Mouse (Mus musculus) embryonic stem cell, embryonic (primary cell): ENCODE measurements around the gene Polr2c.

ENCODE experiments used
- CTCF ChIA-PET, 4 experiments: fragments of 300-600 bp in 2 of 4; fragments of 350-600 bp in 2 of 4; sonication (Branson Sonifier 250); formaldehyde crosslinking; loops; one replicate each; lab custom pipeline; 2022; ENCODE audit warnings: inconsistent platforms in 2 of 4; lab: Charles Lee
- POLR2A ChIA-PET, 4 experiments: fragments of 300-600 bp in 2 of 4; fragments of 350-600 bp in 2 of 4; sonication (Branson Sonifier 250); formaldehyde crosslinking; loops; one replicate each; lab custom pipeline; 2022; ENCODE audit warnings: antibody characterized with exemption in 4 of 4, inconsistent platforms in 1 of 4; lab: Charles Lee

Gene Polr2c

DNA sequence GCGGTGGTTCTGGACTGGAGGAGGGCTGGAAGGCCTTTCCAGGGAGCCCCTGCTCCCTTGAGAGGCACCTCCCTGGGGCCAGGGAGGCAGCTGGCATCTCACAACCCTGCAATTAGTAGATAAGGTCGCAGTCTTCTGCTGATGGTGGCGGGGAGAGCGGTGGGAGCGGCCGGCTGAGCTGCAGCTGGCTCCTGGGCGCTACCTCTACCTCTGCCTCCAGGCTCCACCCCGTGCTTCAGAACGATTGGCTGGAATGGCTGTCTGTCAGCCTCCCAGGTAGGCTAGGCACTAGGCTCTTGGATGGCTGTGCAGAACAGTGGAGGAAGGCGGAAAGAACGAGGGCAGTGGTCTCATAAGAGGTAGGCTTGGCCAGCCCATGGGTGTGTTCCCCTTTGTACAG, 42.0 kb downstream of the Polr2c start:
- POLR2A ChIA-PET = interaction anchor here in 3 of 4 experiments (0.6 to 2.8 kb wide), 18 partner anchors 9 to 1006 kb away, joined by 3 to 12 read pairs (median 4); partner anchors contain the start of genes Dok4 (in 2 of the 3) and Cx3cl1 (in 1 of the 3)
- CTCF ChIA-PET = interaction anchor here in 3 of 4 experiments (0.6 to 2.4 kb wide), 13 partner anchors 9 to 85 kb away, joined by 3 to 9 read pairs (median 4); partner anchors contain the start of genes Adgrg5 (in 1 of the 3) and Dok4 (in 1 of the 3)

DNA sequence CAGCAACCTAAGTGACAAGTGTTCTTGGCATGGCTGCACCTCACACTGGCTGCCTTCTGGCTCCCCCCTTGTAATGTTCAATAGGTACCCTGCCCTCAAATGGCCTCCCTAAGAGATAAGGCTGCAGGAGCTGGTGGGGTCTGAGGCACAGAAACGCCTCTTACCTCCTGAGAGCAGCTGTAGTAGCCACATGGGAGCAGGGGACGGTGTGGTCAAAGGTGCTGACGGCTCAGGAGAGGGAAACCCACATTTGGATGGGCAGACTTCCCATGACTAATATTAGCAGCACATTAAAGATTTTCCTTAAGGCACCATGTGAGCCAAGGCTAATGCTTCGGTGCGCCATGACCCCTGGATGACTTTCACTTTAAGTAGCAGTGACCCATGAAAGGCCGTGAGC, 43.4 kb downstream of the Polr2c start:
- CTCF ChIA-PET = interaction anchor here in 3 of 4 experiments (0.7 to 2.4 kb wide), 7 partner anchors 12 to 323 kb away, joined by 3 to 10 read pairs (median 6); partner anchors contain the start of genes Adgrg5 (in 1 of the 3) and Dok4 (in 1 of the 3)
- POLR2A ChIA-PET = interaction anchor here in 1 of 4 experiments (0.9 to 2.3 kb wide), 3 partner anchors 25 to 60 kb away, joined by 3 to 7 read pairs (median 4); partner anchors contain the start of gene Dok4

DNA sequence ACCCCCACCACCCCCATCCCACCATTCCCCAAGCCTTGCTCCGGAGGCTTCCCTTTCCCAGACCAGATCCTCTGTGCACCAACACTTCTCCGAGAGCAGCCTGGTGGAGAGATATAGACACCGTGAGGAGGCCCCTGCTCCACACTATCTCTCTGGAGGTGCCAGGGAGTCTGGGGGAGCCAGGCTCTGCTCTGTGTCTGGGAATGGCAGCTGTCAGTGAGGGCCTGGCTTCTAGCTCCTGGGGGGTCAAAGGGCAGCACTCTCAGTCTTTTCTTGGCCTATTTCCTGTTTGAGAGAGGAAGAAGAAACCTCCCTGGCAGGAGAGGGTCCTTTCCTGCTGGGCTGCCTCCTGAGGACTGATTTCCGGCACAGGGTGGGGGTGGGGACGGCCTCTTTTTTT, 43.8 kb downstream of the Polr2c start:
- POLR2A ChIA-PET = interaction anchor here in 2 of 4 experiments (0.8 to 2.3 kb wide), 7 partner anchors 12 to 60 kb away, joined by 3 to 7 read pairs (median 4); partner anchors contain the start of genes Ccdc102a (in 1 of the 2) and Dok4 (in 1 of the 2)
- CTCF ChIA-PET = interaction anchor here in 2 of 4 experiments (0.7 to 1.3 kb wide), 4 partner anchors 16 to 323 kb away, joined by 3 to 10 read pairs (median 8); no protein-coding TSS in a partner anchor

DNA sequence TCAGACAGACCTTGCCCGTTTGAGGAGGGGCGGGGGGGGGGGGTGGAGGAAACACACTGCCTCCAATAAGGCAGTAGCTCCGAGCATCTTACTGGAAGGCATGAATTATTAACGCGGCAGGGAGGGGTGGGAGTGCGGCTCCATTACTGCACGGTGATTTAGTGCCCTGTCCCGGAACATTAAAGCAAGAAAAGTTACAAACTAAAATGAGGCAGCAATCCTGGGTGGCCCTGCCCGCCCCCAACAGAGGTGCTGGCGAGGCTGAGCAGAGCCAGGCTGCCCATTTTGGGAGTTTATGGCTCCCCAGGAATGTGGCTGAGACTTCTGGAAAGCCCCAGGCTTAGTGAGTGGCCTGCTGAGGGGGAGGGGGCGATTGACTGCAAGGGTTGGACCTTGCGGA, 46.5 kb downstream of the Polr2c start:
- POLR2A ChIA-PET = interaction anchor here (0.7 to 2.5 kb wide), 7 partner anchors 9 to 1033 kb away, joined by 3 to 9 read pairs (median 3); partner anchors contain the start of gene Dok4 (in 2 of the 4)
- CTCF ChIA-PET = interaction anchor here in 3 of 4 experiments (0.7 to 1.9 kb wide), 5 partner anchors 9 to 89 kb away, joined by 3 to 7 read pairs (median 4); partner anchors contain the start of gene Dok4 (in 1 of the 3)

DNA sequence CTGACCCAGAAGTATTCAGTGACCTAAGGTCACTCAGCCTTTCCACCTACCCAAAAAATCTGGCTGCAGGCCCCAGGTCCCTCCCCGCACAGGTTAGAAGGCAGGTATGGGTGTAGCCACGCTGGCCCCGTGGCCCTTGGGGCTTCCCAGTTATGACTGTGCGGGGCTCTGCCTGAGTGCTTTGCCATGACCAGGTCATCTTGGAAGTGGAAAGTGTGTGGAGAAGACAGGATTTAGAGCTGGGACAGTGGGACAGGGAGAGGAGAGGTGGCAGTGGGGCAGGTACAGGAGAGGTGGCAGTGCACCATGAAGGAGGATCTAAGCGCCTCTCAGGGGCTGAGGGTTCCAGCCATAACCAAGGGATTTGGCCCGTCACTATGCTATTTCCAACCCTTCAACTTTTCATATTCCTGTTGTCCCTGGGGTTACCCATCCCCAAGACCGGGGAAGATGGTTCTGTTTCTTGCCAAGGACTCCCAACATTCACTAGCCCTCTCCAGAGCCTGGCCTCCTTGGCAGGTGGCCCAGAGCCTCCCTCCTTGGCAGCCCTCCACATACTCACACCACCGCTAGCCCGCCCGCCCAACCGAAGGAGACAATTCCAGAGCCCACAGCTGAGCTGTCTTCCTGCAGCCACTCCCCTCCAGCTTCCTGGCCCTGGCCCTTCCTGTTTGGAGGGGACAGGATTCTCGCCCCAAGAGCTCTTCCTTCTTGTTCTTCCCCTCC, 47.4 kb downstream of the Polr2c start:
- ChIA-PET POLR2A (interaction anchor here (0.6 to 2.5 kb wide), 7 partner anchors 8 to 205 kb away, joined by 3 to 9 read pairs (median 5); partner anchors contain the start of gene Dok4 (in 1 of the 4)), CTCF (interaction anchor here in 2 of 4 experiments (0.6 to 1.9 kb wide), 5 partner anchors 8 to 28 kb away, joined by 3 to 7 read pairs (median 4); partner anchors contain the start of gene Dok4 (in 1 of the 2))

DNA sequence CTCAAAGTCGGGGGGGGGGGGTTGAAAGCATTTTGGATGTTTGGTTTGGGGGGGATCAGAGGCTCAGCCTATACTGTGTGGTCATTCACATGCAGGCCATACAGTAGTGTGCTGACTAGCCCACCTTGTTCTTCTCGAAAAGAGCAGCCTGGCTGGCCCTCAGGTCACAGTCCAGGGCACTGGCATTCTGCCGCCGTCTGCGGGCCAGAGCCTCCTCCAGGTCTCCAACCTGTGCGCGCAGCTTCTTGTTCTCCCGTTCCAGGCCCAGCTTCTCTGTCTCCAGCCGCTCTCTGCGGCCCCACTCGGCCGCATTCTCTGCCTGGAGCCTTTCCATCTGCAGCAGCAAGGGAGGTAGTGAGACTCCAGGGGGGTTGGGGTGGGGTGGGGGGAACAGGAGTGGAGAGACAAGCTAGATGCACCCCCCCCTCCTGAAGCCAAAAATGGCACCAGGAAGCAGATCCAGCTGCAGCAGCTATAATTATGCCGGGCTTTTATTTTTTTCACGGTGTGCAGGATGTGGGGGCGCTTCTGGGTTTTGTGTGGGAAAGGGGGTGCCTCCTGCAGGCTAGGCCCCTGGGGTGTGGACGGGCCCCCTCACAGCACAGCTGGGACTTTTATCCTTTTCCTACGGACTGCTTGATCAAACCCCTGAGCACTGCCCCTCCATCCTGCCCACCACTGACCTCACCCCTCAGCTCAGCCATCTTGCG, 50.5 kb downstream of the Polr2c start:
- POLR2A ChIA-PET = interaction anchor here in 3 of 4 experiments (0.5 to 1.6 kb wide), 5 partner anchors 9 to 68 kb away, joined by 3 to 6 read pairs (median 4); no protein-coding TSS in a partner anchor

DNA sequence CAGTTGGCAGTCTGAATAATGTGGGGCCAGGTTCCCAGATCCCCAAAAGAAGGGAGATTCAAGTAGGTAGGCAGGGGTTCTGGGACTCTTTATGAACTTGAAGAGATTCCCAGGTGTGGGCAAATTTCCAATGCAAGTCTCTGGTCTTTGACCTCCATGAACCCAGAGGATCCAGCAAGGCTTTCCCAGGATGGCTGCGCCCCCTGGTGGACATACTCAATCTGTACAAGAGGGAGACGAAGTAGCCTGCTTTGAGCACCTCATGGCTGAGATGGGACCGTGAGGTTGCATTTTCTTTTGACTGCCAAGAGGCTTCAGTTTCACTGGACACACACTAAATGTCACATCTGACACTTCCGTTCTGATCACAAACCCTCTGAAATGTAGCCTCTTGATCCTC, 51.6 kb downstream of the Polr2c start:
- POLR2A ChIA-PET = interaction anchor here in 2 of 4 experiments (0.5 to 1.6 kb wide), 5 partner anchors 10 to 43 kb away, joined by 3 to 6 read pairs (median 4); no protein-coding TSS in a partner anchor
- CTCF ChIA-PET = interaction anchor here (0.6 to 1.6 kb wide), 10 partner anchors 8 to 453 kb away, joined by 3 to 7 read pairs (median 4); partner anchors contain the start of genes Ciapin1 (in 1 of the 4), Coq9 (in 1 of the 4) and Dok4 (in 1 of the 4)

More for the DNA sequence above, 50.5 kb downstream of the Polr2c start:
- CTCF ChIA-PET = interaction anchor here (0.6 to 1.6 kb wide), 26 partner anchors 8 to 426 kb away, joined by 3 to 14 read pairs (median 4); partner anchors contain the start of genes Dok4 (in 2 of the 4), Ccdc102a (in 1 of the 4), Ciapin1 (in 1 of the 4) and Coq9 (in 1 of the 4)

DNA sequence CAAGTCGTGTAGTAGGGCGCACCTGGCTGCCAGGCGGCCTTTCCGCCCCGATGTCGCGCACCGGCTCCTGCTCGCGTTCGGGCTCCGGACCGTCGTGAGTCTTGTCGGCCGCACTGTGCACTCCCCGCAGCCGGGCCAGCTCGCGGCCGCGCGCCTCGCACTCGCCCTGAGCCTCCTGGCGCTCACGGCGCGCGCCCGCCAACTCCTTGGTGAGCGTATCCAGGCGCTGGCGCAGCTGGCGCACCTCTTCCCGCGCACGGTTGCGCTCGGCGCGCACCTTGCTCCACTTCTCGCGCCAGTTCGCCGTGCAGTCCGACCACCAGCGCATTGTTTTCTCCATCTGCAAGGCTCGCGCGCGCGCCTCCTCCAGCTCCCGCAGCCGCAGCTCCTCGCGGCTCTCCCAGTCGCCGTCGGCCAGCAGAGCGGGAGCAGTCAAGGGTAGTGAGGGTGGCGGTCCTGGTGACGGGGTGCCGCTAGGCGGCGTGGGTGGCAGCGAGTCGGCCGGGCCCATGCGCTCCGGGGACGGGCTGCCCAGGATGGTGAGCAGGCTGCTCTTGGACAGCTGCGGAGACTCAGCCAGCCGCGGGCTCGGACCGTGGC, 55.9 kb downstream of the Polr2c start:
- ChIA-PET CTCF (interaction anchor here (0.5 to 2.9 kb wide), 36 partner anchors 9 to 418 kb away, joined by 3 to 12 read pairs (median 4); partner anchors contain the start of genes Adgrg5 (in 2 of the 4), Dok4 (in 2 of the 4), Usb1 (in 1 of the 4) and Zfp319 (in 1 of the 4)), POLR2A (interaction anchor here (0.5 to 2.1 kb wide), 24 partner anchors 9 to 263 kb away, joined by 3 to 13 read pairs (median 5); partner anchors contain the start of genes Cx3cl1 (in 2 of the 4), Adgrg5 (in 1 of the 4) and Dok4 (in 1 of the 4))

DNA sequence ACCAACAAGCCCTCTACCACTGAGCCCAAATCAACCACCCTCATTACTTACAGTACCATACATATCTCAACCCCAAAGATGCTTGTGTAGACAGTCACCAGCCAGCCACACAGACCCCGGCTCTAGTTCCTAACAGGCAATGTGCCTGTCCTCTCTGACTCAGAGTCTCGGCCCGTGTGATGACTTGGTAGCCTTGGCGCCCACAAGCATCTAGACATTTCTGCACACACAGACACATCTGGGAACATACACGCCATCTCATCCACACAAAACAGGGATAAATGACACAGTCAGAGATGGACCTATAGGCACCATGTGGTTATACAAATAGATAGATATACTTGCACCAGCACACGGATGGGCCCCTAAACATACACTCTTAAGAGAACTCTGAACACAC, 57.0 kb downstream of the Polr2c start:
- ChIA-PET CTCF (no interaction called here), POLR2A (no interaction called here)

DNA sequence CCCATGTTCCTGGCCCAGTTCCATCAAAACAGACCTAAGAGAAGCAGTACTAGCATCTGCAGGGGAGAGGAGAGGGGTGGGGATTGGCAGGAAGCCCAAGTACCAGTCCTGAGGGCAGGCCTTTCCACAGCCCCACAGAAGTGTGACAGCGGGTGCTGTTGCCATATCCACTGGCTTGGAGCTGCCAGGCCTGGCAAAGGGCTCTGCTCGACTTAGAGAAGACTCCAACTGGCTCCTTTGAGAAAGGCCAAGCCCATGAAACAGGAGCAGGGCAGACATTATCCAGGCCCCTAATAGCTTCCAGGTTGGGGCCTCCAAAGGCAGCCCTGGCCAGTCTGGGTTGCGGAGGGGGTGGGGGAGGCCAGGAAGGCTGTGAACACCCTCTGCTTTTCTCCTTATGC, 57.5 kb downstream of the Polr2c start:
- ChIA-PET CTCF (interaction anchor here in 2 of 4 experiments (0.6 to 1.1 kb wide), 2 partner anchors 87 to 406 kb away, joined by 3 read pairs; no protein-coding TSS in a partner anchor), POLR2A (interaction anchor here in 2 of 4 experiments (0.6 to 2.2 kb wide), 3 partner anchors 46 to 86 kb away, joined by 3 to 6 read pairs (median 4); no protein-coding TSS in a partner anchor)

DNA sequence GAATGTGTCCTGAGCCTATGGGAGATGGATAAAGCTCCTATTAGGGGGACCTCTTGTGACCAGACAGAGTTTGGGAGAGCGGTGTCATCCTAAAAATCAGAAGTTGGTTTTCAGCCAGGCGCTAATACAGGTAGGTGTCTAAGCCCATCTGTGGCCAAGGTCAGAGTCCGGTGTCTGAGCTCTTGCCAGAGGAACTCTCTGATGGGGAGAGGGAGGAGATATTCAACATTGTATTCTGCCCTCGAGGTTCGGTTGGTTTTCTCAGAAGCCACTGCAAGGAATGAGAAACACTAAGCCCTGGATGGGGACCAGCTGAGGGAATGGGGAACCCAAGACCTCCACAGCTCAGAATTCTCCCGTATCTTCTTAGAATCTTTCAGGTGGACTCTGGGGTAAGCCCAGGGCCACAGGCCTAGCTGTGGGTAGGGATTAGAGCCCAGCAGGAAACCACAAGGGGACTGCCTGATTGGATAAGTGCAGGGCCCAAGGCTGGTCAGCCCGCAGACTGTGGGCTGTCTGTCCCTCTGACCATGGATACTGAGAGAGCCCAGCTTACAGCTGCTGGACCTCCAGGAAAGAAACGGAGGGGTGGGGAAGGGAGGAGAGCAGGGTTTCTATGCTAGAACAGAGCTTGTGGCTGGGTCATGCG, 59.2 kb downstream of the Polr2c start:
- CTCF ChIA-PET = interaction anchor here in 3 of 4 experiments (0.5 to 2.6 kb wide), 23 partner anchors 8 to 429 kb away, joined by 3 to 14 read pairs (median 4); partner anchors contain the start of gene Dok4 (in 1 of the 3)
- POLR2A ChIA-PET = interaction anchor here in 2 of 4 experiments (0.7 to 2.2 kb wide), 13 partner anchors 9 to 94 kb away, joined by 3 to 6 read pairs (median 3); no protein-coding TSS in a partner anchor

DNA sequence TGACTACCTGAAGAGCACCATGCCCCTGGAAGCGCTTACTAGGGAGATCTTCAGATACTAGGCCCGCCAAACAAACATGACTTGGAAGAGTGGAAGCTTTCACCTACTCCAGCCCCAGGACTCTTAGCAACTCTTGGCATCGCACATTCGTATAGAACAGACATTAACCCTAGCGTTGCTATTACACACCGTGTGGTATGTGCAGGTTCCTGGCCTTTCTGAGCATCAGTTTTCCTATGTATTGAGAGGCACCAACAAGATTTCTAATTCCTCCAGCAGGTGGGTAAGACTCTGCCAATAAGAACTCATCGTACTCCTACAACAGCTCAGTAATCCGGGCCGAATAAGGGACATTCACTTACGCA, 59.7 kb downstream of the Polr2c start:
- CTCF ChIA-PET = interaction anchor here in 3 of 4 experiments (0.5 to 2.6 kb wide), 21 partner anchors 9 to 889 kb away, joined by 3 to 14 read pairs (median 4); partner anchors contain the start of gene Dok4 (in 1 of the 3)
- POLR2A ChIA-PET = interaction anchor here in 2 of 4 experiments (0.8 to 2.2 kb wide), 13 partner anchors 9 to 94 kb away, joined by 3 to 6 read pairs (median 3); partner anchors contain the start of gene Dok4 (in 1 of the 2)

DNA sequence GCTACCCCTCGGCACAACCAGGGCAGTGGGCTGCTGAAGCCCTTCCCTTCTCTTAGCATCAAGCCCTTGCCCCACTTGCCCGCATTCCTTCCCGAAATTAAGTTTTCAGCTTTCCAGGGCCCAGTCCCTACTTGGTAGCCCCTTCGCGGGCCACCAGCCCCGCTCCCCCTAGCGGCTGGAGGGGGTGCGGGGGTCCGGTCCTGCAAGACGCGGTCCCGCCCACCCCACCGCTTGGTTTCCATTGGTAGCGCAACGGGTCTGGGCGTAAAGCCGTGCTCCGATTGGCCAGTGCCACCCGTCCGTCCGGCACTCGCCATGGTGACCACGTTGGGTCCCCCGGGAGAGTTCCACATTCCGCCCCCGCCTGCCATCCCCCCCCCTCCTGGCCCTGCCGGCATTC, 60.1 kb downstream of the Polr2c start:
- POLR2A ChIA-PET = interaction anchor here in 2 of 4 experiments (0.8 to 1.4 kb wide), 12 partner anchors 10 to 95 kb away, joined by 3 to 5 read pairs (median 3); partner anchors contain the start of gene Dok4 (in 1 of the 2)
- CTCF ChIA-PET = interaction anchor here (0.5 to 2.6 kb wide), 22 partner anchors 9 to 888 kb away, joined by 3 to 14 read pairs (median 4); partner anchors contain the start of gene Dok4 (in 1 of the 4)

DNA sequence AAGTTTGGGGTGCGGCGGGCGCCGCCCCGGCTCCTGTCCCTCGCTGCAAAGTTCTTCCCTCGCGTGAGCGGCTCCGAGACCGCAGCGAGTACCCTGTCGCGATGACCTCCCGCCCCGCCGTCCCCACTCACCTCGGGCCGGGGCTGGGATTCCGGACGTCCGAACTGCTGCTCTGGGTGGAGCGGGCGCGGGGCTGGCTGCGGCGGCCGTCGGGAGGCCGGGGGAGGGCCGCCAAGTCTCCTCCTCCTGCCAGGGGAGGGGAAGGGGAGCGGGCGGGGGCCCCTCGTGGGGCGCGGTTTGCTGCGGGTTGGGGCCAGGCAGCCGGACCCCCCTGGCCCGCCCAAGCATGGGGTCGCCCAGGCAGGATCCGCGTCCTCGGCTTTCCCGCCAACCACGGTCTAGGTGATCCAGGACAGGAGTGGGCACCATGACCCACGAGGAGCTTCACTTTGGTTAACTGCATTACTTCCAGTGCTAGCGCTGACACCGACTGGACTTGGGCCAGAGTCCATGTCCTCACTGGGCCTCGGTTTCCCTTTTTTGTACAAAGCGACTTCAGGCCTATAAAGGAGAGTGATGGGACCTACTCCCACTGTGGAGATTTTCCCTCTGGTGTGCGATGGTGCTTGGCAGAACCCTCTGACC, 60.7 kb downstream of the Polr2c start, which contains the start of gene Ccdc102a:
Gene Ccdc102a, minus strand, starts transcription at position 248 of the 645 bp plus-strand sequence.
- POLR2A ChIA-PET = interaction anchor here in 3 of 4 experiments (0.7 to 1.4 kb wide), 5 partner anchors 14 to 146 kb away, joined by 3 to 5 read pairs (median 3); partner anchors contain the start of gene Cx3cl1 (in 1 of the 3)
- CTCF ChIA-PET = interaction anchor here (0.6 to 2.6 kb wide), 11 partner anchors 9 to 355 kb away, joined by 3 to 14 read pairs (median 4); no protein-coding TSS in a partner anchor

DNA sequence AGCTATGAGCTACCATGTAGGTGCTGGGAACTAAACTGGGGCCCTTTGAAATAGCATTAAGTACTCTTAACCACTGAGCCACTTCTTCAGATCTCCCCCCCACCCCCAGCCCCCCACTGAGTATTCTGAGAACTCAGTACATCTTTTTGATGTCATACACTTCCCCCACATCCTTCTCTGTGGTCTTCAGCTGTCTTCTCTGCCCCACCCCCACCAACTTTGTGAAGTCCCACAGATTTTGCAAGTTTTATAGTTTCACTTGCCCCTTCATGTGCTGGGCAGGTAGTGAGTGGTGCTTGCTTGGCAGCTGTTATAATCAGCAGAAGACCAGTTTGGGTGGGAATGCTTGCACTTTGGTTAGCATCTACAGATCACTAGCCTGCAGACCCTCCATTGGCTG, 62.0 kb downstream of the Polr2c start:
- POLR2A ChIA-PET = interaction anchor here in 3 of 4 experiments (0.6 to 1.2 kb wide), 4 partner anchors 15 to 413 kb away, joined by 3 to 4 read pairs (median 4); partner anchors contain the start of genes Dok4 (in 1 of the 3) and Usb1 (in 1 of the 3)
- CTCF ChIA-PET = interaction anchor here in 2 of 4 experiments (0.7 to 1.6 kb wide), 3 partner anchors 20 to 51 kb away, joined by 6 to 10 read pairs (median 9); no protein-coding TSS in a partner anchor
